Mouse (Mus musculus): ENCODE measurements around the gene Acsl5. TPM values are rescaled to one million over a fixed set of nuclear protein-coding genes. Genes with fewer than 3 reads are reported as not detected.

The Acsl5 gene
- polyA plus RNA-seq, 1 experiment = 29.3 TPM

- DNase-seq = no peak
- Histone ChIP-seq H3K4me3 (ENCODE audit: insufficient read depth, low read depth, low read length) (no peak overlapping the region), H3K36me3 (ENCODE audit: control insufficient read depth, insufficient read depth, low read length) (peaks cover 9% of the 10 kb centered on the region), H3K27me3 (replicated peaks; ENCODE audit: control insufficient read depth, insufficient read depth, low read length) (no peaks in the 10 kb centered on the region), H3K27ac (ENCODE audit: insufficient read depth, low read depth, low read length) (no peak overlapping the region), H3K4me1 (ENCODE audit: control insufficient read depth, insufficient read depth, low read length) (no peaks in the 10 kb centered on the region)
- TF ChIP-seq CTCF (conservative IDR thresholded peaks at IDR 0.05; ENCODE audit: insufficient read depth, insufficient read length, low read depth, low read length) (no peak), POLR2A (IDR thresholded peaks at IDR 0.05; ENCODE audit: low read depth, low read length) (no peak)
- WGBS = 87% methylated on average over 9 of the region's 9 CpGs
Observed at GRCm38 (mm10) chr19:55295075-55295474, 43.3 kb downstream of the Acsl5 start.

- no peak for DNase-seq
- TF ChIP-seq POLR2A (IDR thresholded peaks at IDR 0.05; ENCODE audit: low read depth, low read length) = no peak
- no peak for TF ChIP-seq CTCF (conservative IDR thresholded peaks at IDR 0.05; ENCODE audit: insufficient read depth, insufficient read length, low read depth, low read length)
- peaks cover 9% of the 10 kb centered on the region for H3K36me3 ChIP-seq (ENCODE audit: control insufficient read depth, insufficient read depth, low read length)
- H3K4me3 ChIP-seq (ENCODE audit: insufficient read depth, low read depth, low read length) = no peak overlapping the region
- no peak overlapping the region for H3K27ac ChIP-seq (ENCODE audit: insufficient read depth, low read depth, low read length)
- no peaks in the 10 kb centered on the region for H3K27me3 ChIP-seq (replicated peaks; ENCODE audit: control insufficient read depth, insufficient read depth, low read length)
- WGBS = 77% methylated on average over 3 of the region's 3 CpGs
- H3K4me1 ChIP-seq (ENCODE audit: control insufficient read depth, insufficient read depth, low read length) = no peaks in the 10 kb centered on the region
Observed at GRCm38 (mm10) chr19:55295556-55295955, 43.8 kb downstream of the Acsl5 start.

GRCm38 (mm10) chr19:55296301-55296700 lies 44.6 kb downstream of the Acsl5 start:
- no peaks in the 10 kb centered on the region for H3K27me3 ChIP-seq (replicated peaks; ENCODE audit: control insufficient read depth, insufficient read depth, low read length)
- no peak for TF ChIP-seq CTCF (conservative IDR thresholded peaks at IDR 0.05; ENCODE audit: insufficient read depth, insufficient read length, low read depth, low read length)
- no peak for TF ChIP-seq POLR2A (IDR thresholded peaks at IDR 0.05; ENCODE audit: low read depth, low read length)
- H3K27ac ChIP-seq (ENCODE audit: insufficient read depth, low read depth, low read length) = no peak overlapping the region
- H3K36me3 ChIP-seq (ENCODE audit: control insufficient read depth, insufficient read depth, low read length) = peaks cover 9% of the 10 kb centered on the region
- no peaks in the 10 kb centered on the region for H3K4me1 ChIP-seq (ENCODE audit: control insufficient read depth, insufficient read depth, low read length)
- H3K4me3 ChIP-seq (ENCODE audit: insufficient read depth, low read depth, low read length) = no peak overlapping the region
- DNase-seq = no peak
- WGBS = 92% methylated on average over 2 of the region's 2 CpGs

- Histone ChIP-seq H3K36me3 (ENCODE audit: control insufficient read depth, insufficient read depth, low read length) (peaks cover 11% of the 10 kb centered on the region), H3K4me1 (ENCODE audit: control insufficient read depth, insufficient read depth, low read length) (no peaks in the 10 kb centered on the region), H3K27me3 (replicated peaks; ENCODE audit: control insufficient read depth, insufficient read depth, low read length) (no peaks in the 10 kb centered on the region), H3K27ac (ENCODE audit: insufficient read depth, low read depth, low read length) (no peak overlapping the region), H3K4me3 (ENCODE audit: insufficient read depth, low read depth, low read length) (no peak overlapping the region)
- no peak for DNase-seq
- TF ChIP-seq POLR2A (IDR thresholded peaks at IDR 0.05; ENCODE audit: low read depth, low read length) (no peak), CTCF (conservative IDR thresholded peaks at IDR 0.05; ENCODE audit: insufficient read depth, insufficient read length, low read depth, low read length) (no peak)
- 95% methylated on average over 2 of the region's 2 CpGs for WGBS
Observed at GRCm38 (mm10) chr19:55297489-55297888, 45.8 kb downstream of the Acsl5 start.

- no peak for TF ChIP-seq POLR2A (IDR thresholded peaks at IDR 0.05; ENCODE audit: low read depth, low read length)
- no peak for TF ChIP-seq CTCF (conservative IDR thresholded peaks at IDR 0.05; ENCODE audit: insufficient read depth, insufficient read length, low read depth, low read length)
- Histone ChIP-seq H3K27me3 (replicated peaks; ENCODE audit: control insufficient read depth, insufficient read depth, low read length) (no peaks in the 10 kb centered on the region), H3K27ac (ENCODE audit: insufficient read depth, low read depth, low read length) (no peak overlapping the region), H3K4me1 (ENCODE audit: control insufficient read depth, insufficient read depth, low read length) (no peaks in the 10 kb centered on the region), H3K4me3 (ENCODE audit: insufficient read depth, low read depth, low read length) (no peak overlapping the region), H3K36me3 (ENCODE audit: control insufficient read depth, insufficient read depth, low read length) (peaks cover 11% of the 10 kb centered on the region)
- WGBS = 54% methylated on average over 5 of the region's 5 CpGs
- no peak for DNase-seq
Observed at GRCm38 (mm10) chr19:55297961-55298360, 46.2 kb downstream of the Acsl5 start.

- H3K36me3 ChIP-seq (ENCODE audit: control insufficient read depth, insufficient read depth, low read length) = peaks cover 14% of the 10 kb centered on the region
- DNase-seq = no peak
- no peaks in the 10 kb centered on the region for H3K27me3 ChIP-seq (replicated peaks; ENCODE audit: control insufficient read depth, insufficient read depth, low read length)
- WGBS = 100% methylated on average over 1 of the region's 1 CpGs
- no peaks in the 10 kb centered on the region for H3K4me1 ChIP-seq (ENCODE audit: control insufficient read depth, insufficient read depth, low read length)
- H3K4me3 ChIP-seq (ENCODE audit: insufficient read depth, low read depth, low read length) = no peak overlapping the region
- no peak overlapping the region for H3K27ac ChIP-seq (ENCODE audit: insufficient read depth, low read depth, low read length)
- TF ChIP-seq CTCF (conservative IDR thresholded peaks at IDR 0.05; ENCODE audit: insufficient read depth, insufficient read length, low read depth, low read length) (no peak), POLR2A (IDR thresholded peaks at IDR 0.05; ENCODE audit: low read depth, low read length) (no peak)
Observed at GRCm38 (mm10) chr19:55299378-55299777, 47.6 kb downstream of the Acsl5 start.

- no peak for TF ChIP-seq CTCF (conservative IDR thresholded peaks at IDR 0.05; ENCODE audit: insufficient read depth, insufficient read length, low read depth, low read length)
- no peak for TF ChIP-seq POLR2A (IDR thresholded peaks at IDR 0.05; ENCODE audit: low read depth, low read length)
- WGBS = 86% methylated on average over 3 of the region's 3 CpGs
- H3K4me1 ChIP-seq (ENCODE audit: control insufficient read depth, insufficient read depth, low read length) = no peaks in the 10 kb centered on the region
- peaks cover 10% of the 10 kb centered on the region for H3K36me3 ChIP-seq (ENCODE audit: control insufficient read depth, insufficient read depth, low read length)
- no peak overlapping the region for H3K4me3 ChIP-seq (ENCODE audit: insufficient read depth, low read depth, low read length)
- no peaks in the 10 kb centered on the region for H3K27me3 ChIP-seq (replicated peaks; ENCODE audit: control insufficient read depth, insufficient read depth, low read length)
- DNase-seq = no peak
- H3K27ac ChIP-seq (ENCODE audit: insufficient read depth, low read depth, low read length) = no peak overlapping the region
Observed at GRCm38 (mm10) chr19:55300525-55300924, 48.8 kb downstream of the Acsl5 start.

- TF ChIP-seq POLR2A (IDR thresholded peaks at IDR 0.05; ENCODE audit: low read depth, low read length) (no peak), CTCF (conservative IDR thresholded peaks at IDR 0.05; ENCODE audit: insufficient read depth, insufficient read length, low read depth, low read length) (no peak)
- H3K36me3 ChIP-seq (ENCODE audit: control insufficient read depth, insufficient read depth, low read length) = peaks cover 8% of the 10 kb centered on the region
- H3K4me1 ChIP-seq (ENCODE audit: control insufficient read depth, insufficient read depth, low read length) = no peaks in the 10 kb centered on the region
- no peaks in the 10 kb centered on the region for H3K27me3 ChIP-seq (replicated peaks; ENCODE audit: control insufficient read depth, insufficient read depth, low read length)
- H3K4me3 ChIP-seq (ENCODE audit: insufficient read depth, low read depth, low read length) = no peak overlapping the region
- no peak overlapping the region for H3K27ac ChIP-seq (ENCODE audit: insufficient read depth, low read depth, low read length)
- DNase-seq = no peak
Observed at GRCm38 (mm10) chr19:55305024-55305423, 53.3 kb downstream of the Acsl5 start.

Measured in kidney, adult 2 months (tissue).